Mouse (Mus musculus): Measurements from ENCODE around the gene Egfl7.

Egfl7 gene

DNA sequence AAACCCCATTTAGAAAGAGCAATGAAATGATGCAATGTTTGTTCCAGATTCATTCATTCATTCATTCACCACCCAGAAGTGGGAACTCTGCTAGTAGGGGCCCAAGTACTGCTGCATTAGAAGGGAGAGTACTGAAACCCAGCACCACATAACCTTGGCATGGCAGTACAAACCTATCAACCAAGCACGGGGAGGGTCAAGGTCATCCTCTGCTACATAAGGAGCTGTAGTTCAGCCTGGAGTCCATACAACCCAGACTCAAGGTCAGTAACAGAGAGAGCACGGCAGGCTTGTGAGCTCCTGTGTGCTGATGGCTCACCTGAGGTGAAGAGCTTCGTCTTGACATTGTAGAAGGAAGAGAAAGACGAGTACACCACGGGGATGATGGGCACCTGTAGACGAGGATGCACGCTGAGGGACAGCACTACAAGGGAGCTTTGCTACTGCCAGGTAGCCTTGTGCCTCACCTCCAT, 14.7 kb downstream of the Egfl7 start:
- DNase-seq (ENCODE audit: low spot score): no peak

DNA sequence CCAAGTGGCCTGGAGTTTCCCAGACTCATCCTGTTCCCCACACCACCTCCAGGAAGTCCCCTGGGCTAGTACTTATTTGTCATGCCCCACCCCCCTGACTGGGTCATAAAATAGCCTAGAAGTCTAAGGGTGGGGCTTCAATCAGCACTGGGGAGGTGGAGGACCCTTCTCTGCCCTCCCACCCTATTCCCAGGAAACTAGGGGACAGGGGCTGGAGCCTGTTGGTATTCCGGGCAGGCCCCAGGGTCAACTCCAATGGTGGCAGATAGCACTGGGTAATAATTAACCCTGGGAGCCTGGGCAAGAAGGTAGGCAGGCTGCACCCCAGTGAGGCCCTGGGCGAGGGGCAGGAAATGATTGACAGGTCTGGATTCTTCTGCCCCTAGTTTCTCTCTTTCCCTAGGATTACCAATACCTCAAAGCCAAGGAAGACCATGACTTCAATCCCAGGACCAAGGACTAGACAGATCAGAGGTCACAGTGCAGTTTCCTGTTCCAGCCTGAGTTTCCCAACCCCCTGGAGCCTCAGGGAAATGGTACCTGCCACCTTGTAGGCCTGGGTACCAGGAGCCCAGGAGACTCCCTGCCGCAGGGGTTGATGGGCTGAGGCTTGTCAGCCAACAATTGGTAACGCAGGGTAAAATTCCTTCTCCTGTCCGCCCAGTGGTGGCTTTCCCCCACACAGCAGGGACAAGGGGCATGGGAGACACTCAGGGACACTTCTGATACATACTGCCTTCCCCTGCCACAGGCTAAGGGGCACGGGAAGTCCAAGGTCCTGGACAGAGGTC, 15.3 kb downstream of the Egfl7 start:
- DNase-seq (ENCODE audit: low spot score): no peak

DNA sequence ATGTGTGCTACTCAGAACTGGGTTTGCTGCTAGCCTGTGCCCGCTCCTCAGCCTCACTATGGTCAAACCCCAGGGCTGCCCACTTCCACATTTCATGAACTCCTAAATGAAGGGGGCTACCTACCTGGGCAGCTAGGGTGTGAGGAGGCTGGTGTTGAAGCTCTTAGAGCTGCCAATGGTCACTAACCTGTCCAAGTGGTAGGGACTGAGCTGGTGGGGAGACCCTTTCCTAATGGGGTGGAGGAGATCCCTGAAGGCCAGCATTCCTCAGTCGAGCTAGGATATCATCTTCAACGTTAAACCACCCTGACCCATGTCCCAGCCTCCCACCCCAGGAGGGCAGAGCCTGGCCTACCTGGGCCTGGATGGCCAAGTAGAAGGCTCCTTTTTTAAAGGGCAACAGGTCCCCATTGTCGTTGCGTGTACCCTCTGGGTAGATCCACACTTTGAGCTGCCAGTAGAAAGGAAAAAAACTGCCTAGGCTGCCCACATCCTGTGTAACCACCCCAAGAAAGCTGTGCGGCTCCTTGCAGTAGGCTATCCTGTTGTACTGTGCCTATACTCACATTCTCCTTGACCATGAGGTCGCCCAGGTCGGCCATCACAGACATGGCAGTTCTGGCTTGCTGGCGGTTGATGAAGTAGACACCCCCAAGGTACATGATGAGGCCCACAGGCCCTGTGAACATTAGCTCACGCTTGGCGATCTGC, 16.1 kb downstream of the Egfl7 start:
- DNase-seq (ENCODE audit: low spot score): no peak

DNA sequence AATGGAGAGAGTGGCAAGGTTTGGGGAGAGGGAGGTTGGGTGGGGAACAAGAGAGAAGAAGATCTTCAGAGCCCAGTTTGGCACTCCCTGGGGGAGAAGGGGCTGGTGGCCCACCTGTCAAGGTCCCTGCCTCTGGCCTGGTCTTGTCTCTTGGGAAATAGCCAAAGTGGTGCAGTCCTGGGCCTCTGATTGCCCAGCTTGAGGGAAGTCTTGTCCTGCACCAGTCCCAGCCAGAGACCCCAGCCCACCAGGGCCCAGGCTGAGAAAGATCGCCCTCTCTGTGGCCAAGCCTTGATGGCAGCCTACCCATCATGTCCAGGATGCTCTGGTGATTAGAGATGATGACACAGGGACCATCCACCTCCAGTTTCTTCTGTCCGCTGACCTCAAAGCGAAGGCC, 17.1 kb downstream of the Egfl7 start:
- no peak for DNase-seq (ENCODE audit: low spot score)

DNA sequence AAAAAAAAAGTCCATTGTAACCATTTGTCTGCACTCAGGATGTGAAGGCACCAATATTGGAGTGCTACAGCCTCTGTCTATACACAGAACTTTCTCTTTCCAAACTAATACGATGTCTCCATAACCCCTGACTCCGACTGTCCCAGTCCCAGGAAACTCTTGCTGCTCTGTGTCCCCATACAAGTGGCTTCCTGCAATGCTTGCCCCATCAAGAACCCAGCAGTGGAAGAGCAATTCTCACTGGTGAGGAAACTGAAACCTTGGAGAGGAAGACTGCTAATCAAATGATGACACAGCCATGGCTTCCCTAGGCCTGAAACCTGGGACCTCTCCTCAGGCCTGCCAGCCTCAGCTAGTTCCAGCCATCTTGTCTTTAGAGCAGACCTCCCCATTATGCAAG, 18.0 kb downstream of the Egfl7 start:
- DNase-seq (ENCODE audit: low spot score): no peak

DNA sequence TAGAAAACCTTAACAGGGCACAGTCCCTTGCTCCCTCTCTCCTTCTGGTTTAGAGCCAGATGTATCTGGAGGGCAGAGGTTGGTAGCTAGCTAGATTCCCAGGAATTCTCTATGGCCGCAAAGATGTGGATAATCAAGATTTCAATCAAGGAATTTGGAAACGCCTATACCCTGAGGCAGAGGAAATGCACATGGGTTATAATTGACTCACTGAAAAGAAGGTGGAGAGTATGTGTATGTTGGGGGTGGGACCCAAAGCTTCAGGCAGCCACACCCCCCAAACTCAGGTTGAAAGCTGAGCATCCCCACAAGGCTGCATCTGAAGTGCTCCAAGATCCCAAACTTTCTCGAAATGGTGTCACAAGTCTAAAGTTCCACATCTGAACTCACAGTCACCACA, 18.6 kb downstream of the Egfl7 start:
- no peak for DNase-seq (ENCODE audit: low spot score)

DNA sequence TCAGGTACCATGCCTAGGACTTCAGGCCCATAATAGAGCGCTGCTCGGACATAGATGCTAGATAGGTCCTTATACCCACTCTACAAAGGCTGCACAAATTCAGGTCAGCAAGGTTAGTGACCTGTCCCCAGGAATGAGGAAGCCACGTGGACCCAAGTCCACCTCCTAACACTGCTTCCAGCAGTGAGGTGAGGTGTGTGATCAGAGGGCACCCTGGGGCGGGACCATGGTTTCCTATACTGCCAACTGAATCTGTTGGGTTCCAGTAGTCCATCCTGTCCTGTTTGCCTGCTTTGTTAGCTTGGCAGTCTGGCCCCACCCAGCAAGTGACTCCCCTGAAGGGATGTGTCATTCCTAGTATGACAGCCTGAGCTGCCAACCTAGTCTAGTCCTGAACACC, 20.2 kb downstream of the Egfl7 start:
- DNase-seq (ENCODE audit: low spot score): no peak

DNA sequence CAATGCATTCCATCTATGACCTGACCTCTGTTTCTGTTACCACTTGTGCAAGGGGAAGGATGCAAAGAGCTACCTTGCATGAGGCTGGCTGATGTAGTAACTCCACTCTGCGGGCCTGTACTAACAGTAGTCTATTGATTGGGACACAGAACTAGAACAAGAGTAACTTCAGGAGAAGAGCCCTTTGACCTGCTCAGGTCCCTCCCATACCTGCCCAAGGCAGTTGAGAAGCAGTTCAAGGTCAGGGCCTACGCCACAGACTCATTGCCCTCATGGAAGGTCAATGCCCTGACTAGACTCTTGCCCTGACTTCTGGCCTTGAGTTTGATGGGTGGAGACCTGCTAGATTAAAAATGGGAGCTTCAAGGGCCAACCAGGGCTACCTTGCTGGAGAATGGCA, 20.9 kb downstream of the Egfl7 start:
- DNase-seq (ENCODE audit: low spot score): no peak

DNA sequence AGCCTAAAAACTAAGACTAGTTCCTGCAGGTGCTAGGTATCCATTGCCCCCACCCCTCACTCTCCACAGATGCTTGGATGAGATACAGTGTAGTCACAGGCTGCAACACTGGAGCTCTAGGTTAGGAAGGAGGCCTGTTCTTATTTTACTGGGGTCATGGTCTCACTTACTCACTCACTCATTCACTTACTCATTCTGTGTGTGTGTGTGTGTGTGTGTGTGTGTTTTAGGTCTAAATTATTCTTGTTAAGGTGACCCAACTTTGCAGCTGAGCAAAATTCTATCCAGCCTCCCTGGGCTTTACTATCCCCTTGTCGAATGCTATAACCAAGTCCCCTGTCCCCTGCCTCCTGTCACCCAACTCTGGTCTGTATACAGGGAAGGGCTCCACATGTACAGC, 21.8 kb downstream of the Egfl7 start:
- no peak for DNase-seq (ENCODE audit: low spot score)

DNA sequence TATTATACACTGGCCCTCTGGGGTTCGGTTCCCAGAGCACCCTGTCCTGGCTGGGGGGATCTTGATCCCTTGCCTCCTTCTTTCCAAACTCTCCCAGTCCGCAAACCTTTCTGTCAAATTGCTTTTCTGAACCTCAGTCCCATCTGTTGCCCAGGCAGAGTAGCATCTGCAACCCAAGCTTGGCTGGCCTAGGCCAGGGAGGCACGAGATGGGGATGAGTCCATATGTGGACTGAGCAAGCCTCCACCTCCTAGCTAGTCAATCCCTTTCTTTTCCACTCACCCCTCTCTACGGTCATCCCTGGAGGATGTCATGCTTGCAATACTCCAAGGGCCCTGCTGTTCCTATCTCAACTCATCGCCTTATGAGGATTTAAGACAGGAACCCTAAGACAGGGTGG, 22.8 kb downstream of the Egfl7 start:
- DNase-seq (ENCODE audit: low spot score): no peak

DNA sequence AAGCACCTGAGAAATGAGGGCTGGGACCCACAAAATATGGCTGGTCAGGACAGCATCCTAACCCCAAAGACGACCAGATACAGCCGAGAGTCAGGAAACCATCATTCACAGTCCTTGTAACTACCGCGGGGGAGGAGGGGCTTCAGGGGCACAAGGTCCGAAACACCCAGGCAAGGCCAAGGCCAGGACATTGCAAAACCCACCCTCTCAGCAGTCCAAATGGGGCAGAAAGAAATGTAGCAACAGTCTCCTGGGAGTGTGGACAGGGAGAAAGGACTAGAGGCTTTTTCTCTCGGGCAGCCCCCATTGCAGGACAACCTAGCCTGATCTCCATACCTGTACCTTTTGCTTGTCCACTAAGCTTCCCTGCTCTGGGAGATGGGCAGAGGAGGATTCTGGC, 23.3 kb downstream of the Egfl7 start:
- no peak for DNase-seq (ENCODE audit: low spot score)

DNA sequence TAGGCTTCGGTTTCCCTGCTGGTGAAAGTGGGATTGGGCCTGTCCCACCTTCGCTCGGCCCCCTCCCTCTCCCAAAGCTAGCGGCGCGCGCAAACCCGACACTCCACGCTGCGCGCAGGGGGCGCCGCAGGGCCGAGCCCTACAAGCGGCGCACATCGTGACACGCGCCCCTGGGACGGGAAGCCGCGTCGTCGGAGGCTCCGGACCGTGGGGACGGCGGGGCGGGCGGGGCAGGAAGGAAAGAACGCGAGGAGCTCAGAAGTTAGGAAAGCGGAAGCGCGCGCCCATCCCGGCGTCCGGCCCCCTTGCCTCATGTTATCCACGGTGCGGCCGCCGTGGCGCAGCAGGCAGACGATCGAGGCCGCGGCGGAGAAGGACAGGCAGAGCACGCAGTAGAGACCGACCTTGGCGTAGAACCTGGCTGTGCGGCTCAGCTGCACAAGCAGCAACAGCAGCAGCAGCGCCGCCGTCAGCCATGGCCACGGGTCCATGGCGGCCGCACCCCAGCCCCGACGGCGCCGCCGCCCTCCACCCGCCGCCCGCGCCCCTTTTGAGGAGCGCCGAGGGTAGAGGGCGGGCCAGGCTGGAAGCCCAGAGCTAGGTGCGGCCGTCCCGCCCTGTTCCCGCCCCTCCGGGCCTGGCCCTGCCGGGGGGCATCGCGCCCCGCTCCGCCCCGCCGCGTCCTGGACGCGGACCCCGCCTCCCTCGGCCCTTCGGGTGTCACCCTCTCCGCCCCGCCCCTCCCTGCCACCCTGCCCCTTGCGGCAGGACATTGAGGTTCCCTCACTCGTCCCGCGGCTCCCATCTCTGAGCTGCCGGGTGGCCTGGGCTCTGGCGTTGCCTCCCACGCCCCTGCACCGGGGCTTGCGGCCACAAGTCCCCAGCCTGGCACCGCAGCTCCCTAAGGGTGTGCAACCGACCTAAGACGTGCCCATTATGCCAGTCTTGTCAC, 24.2 kb downstream of the Egfl7 start, which contains the start of gene Agpat2:
Gene Agpat2 (minus strand): TSS at position 698 of the 952 bp plus-strand sequence.
- DNase-seq (ENCODE audit: low spot score): peak; percentile 83

DNA sequence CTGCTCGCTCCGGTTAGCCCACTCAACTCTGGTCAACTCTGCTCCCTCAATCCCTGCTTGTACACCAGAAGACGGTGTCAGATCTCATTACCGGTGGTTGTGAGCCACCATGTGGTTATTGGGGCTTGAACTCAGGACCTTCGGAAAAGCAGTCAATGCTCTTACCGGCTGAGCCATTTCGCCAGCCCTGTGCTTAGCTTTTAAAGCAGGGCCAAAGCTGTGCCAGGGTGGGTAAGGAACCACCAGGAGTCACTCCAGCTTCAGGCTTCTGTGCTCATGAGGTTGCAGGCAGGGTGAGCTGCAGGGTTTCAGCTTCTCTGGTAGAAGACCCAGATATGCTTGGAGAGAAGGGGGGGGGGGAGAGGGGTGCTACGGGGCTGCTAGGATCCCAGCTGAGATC, 25.5 kb downstream of the Egfl7 start:
- DNase-seq (ENCODE audit: low spot score): no peak

DNA sequence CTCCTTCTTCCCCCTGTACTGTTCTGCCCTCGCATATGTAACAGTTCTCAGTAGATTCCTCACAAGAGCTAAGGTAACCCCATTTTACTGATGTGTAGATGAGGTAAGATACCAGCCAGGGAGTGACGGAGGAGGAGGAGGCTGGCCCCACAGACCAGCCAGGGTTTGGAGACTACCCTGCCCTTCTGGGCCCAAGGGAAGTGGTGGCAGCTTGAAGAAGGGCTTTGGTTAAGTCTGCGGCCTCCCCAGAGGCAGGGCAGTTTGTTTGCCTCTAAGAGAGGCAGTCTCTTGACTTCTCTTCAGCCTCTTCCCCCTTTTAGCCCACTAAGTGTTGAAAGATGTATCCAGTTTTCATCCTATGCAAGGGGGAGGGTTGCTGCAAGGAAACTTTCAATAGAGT, 26.8 kb downstream of the Egfl7 start:
- no peak for DNase-seq (ENCODE audit: low spot score)

DNA sequence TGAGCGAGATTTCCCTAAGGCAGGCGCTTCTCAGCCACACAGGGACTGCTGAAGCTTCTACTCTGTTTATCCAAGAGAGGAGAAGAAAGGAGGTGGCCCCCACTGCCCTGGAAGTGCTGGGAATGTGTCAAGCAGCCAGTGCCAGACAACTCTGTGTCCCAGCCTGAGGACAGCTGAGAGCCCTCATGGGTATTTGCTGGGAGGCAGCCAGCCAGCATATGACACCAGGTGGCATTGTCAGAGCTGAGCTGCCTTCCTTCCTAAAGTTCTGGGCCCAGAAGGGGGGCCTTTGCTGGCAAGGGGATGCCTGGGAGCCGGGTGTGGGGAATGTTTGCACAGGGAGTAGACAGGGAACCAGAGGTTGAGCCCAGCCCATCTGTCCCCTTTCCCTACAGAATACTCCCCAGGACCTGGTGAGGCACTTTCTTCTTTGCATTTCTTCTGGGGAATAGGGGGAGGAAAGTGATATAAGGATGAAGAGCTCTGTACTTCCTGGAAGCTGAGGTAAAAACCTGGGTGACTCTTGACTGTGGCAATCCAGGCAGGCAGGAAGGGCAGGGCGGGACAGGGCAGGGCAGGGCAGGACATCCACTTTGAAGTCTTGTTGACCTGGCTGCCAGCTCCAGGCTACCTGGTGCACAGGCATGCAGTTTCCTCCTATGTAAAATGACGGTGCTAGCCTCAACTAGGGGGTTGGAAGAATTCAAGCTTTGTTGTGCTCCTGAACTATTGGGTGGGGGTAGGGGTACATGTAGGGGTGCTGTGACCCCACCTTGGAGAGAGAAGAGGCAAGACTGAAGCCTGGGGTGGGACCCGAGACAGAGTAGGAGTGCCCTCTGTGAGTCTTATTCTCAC, 27.5 kb downstream of the Egfl7 start:
- no peak for DNase-seq (ENCODE audit: low spot score)

DNA sequence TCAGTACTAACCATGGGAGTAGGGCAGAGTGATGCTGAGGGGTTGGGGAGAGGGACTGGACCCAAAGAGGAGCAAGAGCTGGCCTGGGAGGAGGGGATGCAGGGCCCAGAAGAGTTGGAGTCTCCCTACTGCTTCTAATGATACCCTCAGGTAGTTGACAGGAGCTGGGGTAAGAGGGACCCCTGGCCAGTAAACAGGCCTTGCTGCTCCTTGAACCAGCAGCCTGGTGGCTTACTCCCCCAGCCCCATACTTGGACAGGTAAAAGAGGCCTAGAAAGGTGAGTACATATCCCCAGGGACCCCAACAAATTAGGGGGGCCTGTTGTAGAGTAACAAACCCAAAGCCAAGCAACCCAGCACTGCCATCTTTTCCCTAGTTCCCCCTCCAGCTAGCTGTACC, 29.0 kb downstream of the Egfl7 start:
- DNase-seq (ENCODE audit: low spot score): no peak

DNA sequence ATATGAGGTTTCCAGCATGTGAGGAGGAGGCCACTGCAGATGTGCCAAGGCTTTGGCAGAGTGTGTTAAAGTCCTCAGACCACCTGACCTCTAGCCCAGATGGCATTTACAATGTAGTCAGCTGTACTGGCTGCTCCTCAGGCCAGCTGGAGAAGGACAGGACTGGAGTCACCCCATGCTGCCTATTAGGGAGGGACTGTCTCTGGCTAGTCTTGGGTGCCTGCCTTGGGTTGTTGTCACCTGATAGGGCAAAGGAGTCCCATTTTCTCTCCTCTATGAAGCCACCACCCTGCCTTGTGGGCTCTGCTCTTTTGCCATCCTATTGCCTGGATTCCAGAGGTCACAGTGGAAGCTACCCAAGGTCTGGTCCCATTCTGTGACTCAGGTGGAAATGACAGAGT, 29.4 kb downstream of the Egfl7 start:
- DNase-seq (ENCODE audit: low spot score): no peak

DNA sequence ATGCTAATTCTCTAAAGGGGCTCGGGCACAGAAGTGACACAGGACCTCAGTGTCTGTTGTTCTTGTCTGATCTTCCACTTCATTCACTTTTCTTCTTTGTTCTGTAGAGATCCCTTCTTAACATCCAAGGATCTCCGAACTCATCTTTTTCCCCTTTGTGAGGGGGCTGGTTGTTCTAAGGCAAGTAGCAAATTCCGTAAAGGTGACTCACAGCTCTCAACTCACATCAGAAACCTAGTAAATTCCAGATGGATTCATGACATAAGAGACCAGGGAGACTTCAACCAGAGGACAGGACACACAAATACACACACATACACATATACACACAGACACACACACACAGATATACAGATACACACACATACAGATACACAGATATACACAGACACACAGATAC, 30.7 kb downstream of the Egfl7 start:
- no peak for DNase-seq (ENCODE audit: low spot score)

DNA sequence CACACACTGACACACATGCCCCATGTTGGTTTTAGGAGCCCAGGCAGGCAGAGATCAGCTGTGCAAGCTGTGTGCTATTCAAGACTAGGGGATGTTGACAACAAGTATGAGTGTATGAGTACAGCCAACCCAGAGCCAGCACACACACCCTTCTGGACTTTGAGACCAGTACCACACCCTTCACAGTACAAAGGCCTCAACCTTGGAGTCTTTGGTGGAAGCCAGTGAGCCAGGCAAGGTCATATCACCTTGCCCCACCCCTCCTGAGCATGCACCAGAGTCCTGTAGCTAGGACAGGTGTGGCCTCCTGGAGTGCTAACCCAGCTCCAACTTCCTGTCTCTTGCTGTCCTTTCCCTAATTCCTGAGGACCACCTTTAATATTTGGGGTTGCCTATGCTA, 31.2 kb downstream of the Egfl7 start:
- DNase-seq (ENCODE audit: low spot score): no peak

DNA sequence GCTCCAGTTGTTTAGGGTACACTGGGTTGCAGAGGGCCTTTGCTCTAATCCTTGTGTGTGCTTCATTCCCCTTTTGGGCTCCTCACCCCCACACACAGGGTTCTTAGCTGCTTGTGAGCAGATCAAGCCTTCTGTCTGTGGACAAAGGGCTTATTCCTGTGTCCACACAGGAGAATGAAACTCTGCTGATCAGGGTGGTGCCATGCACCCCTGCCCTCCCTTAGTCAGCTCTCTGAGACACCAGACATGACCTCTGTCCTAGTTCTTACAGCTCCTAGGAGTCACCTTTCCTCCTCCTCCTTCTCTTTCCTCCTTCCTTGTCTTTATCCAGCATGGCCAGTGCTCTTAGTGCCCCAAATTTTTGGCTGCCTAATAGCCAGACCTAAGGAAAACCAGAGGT, 32.1 kb downstream of the Egfl7 start:
- DNase-seq (ENCODE audit: low spot score): no peak

DNA sequence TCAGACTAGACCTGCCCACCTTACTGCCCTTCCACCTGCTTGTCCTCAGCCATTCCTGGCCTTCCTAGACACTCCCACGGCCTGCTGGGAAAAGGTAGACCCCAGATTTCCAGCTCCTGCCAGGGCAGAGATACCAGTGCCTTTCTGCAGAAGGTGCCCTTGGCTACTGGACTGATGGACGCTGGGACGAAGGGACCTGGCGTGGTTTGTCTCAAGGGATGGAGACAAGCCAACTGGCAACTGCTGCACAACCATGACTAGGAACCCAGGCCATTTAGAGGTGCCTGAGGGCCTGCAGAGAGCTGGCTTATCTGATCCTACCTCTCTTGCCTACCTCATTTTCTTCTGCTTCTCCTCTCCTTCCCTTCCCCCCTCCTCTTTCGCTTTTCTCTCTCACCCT, 35.1 kb downstream of the Egfl7 start:
- no peak for DNase-seq (ENCODE audit: low spot score)
